Mouse (Mus musculus) heart, postnatal 0 days (tissue): Measurements from ENCODE around the gene Slc25a39.

Experiments used
- CTCF ChIP-seq: IDR thresholded peaks from 2 replicates; pipeline ENCODE4 v1.5.1; 2016; ENCODE audit warnings: antibody characterized with exemption, control low read depth, low read depth
- EP300 ChIP-seq: IDR thresholded peaks from 2 replicates; pipeline ENCODE4 v1.6.1; 2016; ENCODE audit warnings: antibody characterized with exemption, low read depth

- TF ChIP-seq CTCF (no peak), EP300 (no peak)
These were observed 40.6 kb upstream of the Slc25a39 start for GRCm38 (mm10) chr11:102448327-102448726.
